Mouse (Mus musculus): Measurements from ENCODE around the gene Elovl1. TPM values are rescaled to one million over a fixed set of nuclear protein-coding genes. Genes with fewer than 3 reads are reported as not detected.

Gene Elovl1
- polyA plus RNA-seq, 1 experiment from 2014 or later = 85.1 TPM

- no peak for ATAC-seq (ENCODE audit: low read depth)
- no peak overlapping the region for H3K4me2 ChIP-seq (ENCODE audit: low read depth, low read length)
- H3K27ac ChIP-seq (ENCODE audit: low read length) = no peak overlapping the region
- no peaks in the 10 kb centered on the region for H3K27me3 ChIP-seq (ENCODE audit: control insufficient read depth, insufficient read depth, low read depth, low read length)
- H3K4me1 ChIP-seq (ENCODE audit: control insufficient read depth, low read depth, low read length) = no peaks in the 10 kb centered on the region
- no peaks in the 10 kb centered on the region for H3K9me3 ChIP-seq (replicated peaks; ENCODE audit: control insufficient read depth, low read length)
- no peaks in the 10 kb centered on the region for H3K36me3 ChIP-seq (ENCODE audit: control insufficient read depth, insufficient read depth)
- no peak overlapping the region for H3K4me3 ChIP-seq (ENCODE audit: low read depth, low read length)
- no peak overlapping the region for H3K9ac ChIP-seq (ENCODE audit: low read depth, low read length)
- 76% methylated on average over 10 of the region's 10 CpGs for WGBS (ENCODE audit: insufficient replicate concordance)
These were observed 17.2 kb downstream of the Elovl1 start for GRCm38 (mm10) chr4:118445088-118445487.

- whole genome bisulfite sequencing (ENCODE audit: insufficient replicate concordance) = 56% methylated on average over 18 of the region's 18 CpGs
- peak overlapping the region; percentile 16; the same call in 1 of the 2 replicates for H3K4me3 ChIP-seq (ENCODE audit: low read depth, low read length)
- H3K9ac ChIP-seq (ENCODE audit: low read depth, low read length) = no peak overlapping the region
These were observed 18.0 kb downstream of the Elovl1 start for GRCm38 (mm10) chr4:118445781-118446414.

GRCm38 (mm10) chr4:118446415-118447153 lies 18.7 kb downstream of the Elovl1 start:
- H3K4me3 ChIP-seq (ENCODE audit: low read depth, low read length) = peak overlapping the region; percentile 16; the same call in 1 of the 2 replicates
- H3K36me3 ChIP-seq (ENCODE audit: control insufficient read depth, insufficient read depth) = no peaks in the 10 kb centered on the region
- H3K9me3 ChIP-seq (replicated peaks; ENCODE audit: control insufficient read depth, low read length) = no peaks in the 10 kb centered on the region
- no peak for ATAC-seq (ENCODE audit: low read depth)
- H3K4me1 ChIP-seq (ENCODE audit: control insufficient read depth, low read depth, low read length) = no peaks in the 10 kb centered on the region
- no peak overlapping the region for H3K27ac ChIP-seq (ENCODE audit: low read length)
- no peak overlapping the region for H3K9ac ChIP-seq (ENCODE audit: low read depth, low read length)
- WGBS (ENCODE audit: insufficient replicate concordance) = 59% methylated on average over 24 of the region's 24 CpGs
- H3K4me2 ChIP-seq (ENCODE audit: low read depth, low read length) = peak overlapping the region; percentile 28
- no peaks in the 10 kb centered on the region for H3K27me3 ChIP-seq (ENCODE audit: control insufficient read depth, insufficient read depth, low read depth, low read length)

More at GRCm38 (mm10) chr4:118445781-118446414, 18.0 kb downstream of the Elovl1 start:
- no peaks in the 10 kb centered on the region for H3K4me1 ChIP-seq (ENCODE audit: control insufficient read depth, low read depth, low read length)
- no peaks in the 10 kb centered on the region for H3K9me3 ChIP-seq (replicated peaks; ENCODE audit: control insufficient read depth, low read length)
- no peaks in the 10 kb centered on the region for H3K36me3 ChIP-seq (ENCODE audit: control insufficient read depth, insufficient read depth)
- no peak for ATAC-seq (ENCODE audit: low read depth)
- H3K27ac ChIP-seq (ENCODE audit: low read length) = no peak overlapping the region
- peak overlapping the region; percentile 28 for H3K4me2 ChIP-seq (ENCODE audit: low read depth, low read length)
- no peaks in the 10 kb centered on the region for H3K27me3 ChIP-seq (ENCODE audit: control insufficient read depth, insufficient read depth, low read depth, low read length)

GRCm38 (mm10) chr4:118457345-118457975 lies 29.6 kb downstream of the Elovl1 start, which contains the start of gene Mpl:
Gene Mpl (minus strand): TSS chr4:118457513.
- H3K9me3 ChIP-seq (replicated peaks; ENCODE audit: control insufficient read depth, low read length) = no peaks in the 10 kb centered on the region
- WGBS (ENCODE audit: insufficient replicate concordance) = 24% methylated on average over 9 of the region's 9 CpGs
- no peaks in the 10 kb centered on the region for H3K27me3 ChIP-seq (ENCODE audit: control insufficient read depth, insufficient read depth, low read depth, low read length)
- no peak within 1 kb of the TSS for H3K4me3 ChIP-seq (ENCODE audit: low read depth, low read length)
- H3K27ac ChIP-seq (ENCODE audit: low read length) = no peak within 1 kb of the TSS
- peak; percentile 30; the same call in 1 of the 2 replicates for ATAC-seq (ENCODE audit: low read depth)
- no peak within 1 kb of the TSS for H3K4me2 ChIP-seq (ENCODE audit: low read depth, low read length)
- no peaks in the 10 kb centered on the region for H3K36me3 ChIP-seq (ENCODE audit: control insufficient read depth, insufficient read depth)
- no peak within 1 kb of the TSS for H3K9ac ChIP-seq (ENCODE audit: low read depth, low read length)
- no peaks in the 10 kb centered on the region for H3K4me1 ChIP-seq (ENCODE audit: control insufficient read depth, low read depth, low read length)

GRCm38 (mm10) chr4:118464956-118465355 lies 37.1 kb downstream of the Elovl1 start:
- Histone ChIP-seq H3K9ac (ENCODE audit: low read depth, low read length) (no peak overlapping the region), H3K36me3 (ENCODE audit: control insufficient read depth, insufficient read depth) (no peaks in the 10 kb centered on the region), H3K4me3 (ENCODE audit: low read depth, low read length) (no peak overlapping the region), H3K27me3 (ENCODE audit: control insufficient read depth, insufficient read depth, low read depth, low read length) (no peaks in the 10 kb centered on the region), H3K27ac (ENCODE audit: low read length) (no peak overlapping the region), H3K9me3 (replicated peaks; ENCODE audit: control insufficient read depth, low read length) (no peaks in the 10 kb centered on the region), H3K4me2 (ENCODE audit: low read depth, low read length) (no peak overlapping the region), H3K4me1 (ENCODE audit: control insufficient read depth, low read depth, low read length) (no peaks in the 10 kb centered on the region)
- WGBS (ENCODE audit: insufficient replicate concordance) = 63% methylated on average over 3 of the region's 3 CpGs
- ATAC-seq (ENCODE audit: low read depth) = no peak

- Histone ChIP-seq H3K4me2 (ENCODE audit: low read depth, low read length) (no peak overlapping the region), H3K27ac (ENCODE audit: low read length) (no peak overlapping the region), H3K4me1 (ENCODE audit: control insufficient read depth, low read depth, low read length) (no peaks in the 10 kb centered on the region), H3K4me3 (ENCODE audit: low read depth, low read length) (no peak overlapping the region), H3K9me3 (replicated peaks; ENCODE audit: control insufficient read depth, low read length) (no peaks in the 10 kb centered on the region), H3K27me3 (ENCODE audit: control insufficient read depth, insufficient read depth, low read depth, low read length) (no peaks in the 10 kb centered on the region), H3K36me3 (ENCODE audit: control insufficient read depth, insufficient read depth) (no peaks in the 10 kb centered on the region), H3K9ac (ENCODE audit: low read depth, low read length) (no peak overlapping the region)
- WGBS (ENCODE audit: insufficient replicate concordance) = 25% methylated on average over 11 of the region's 11 CpGs
- no peak for ATAC-seq (ENCODE audit: low read depth)
These were observed 37.8 kb downstream of the Elovl1 start for GRCm38 (mm10) chr4:118465697-118466163.

- no peaks in the 10 kb centered on the region for H3K27me3 ChIP-seq (ENCODE audit: control insufficient read depth, insufficient read depth, low read depth, low read length)
- no peak overlapping the region for H3K27ac ChIP-seq (ENCODE audit: low read length)
- H3K36me3 ChIP-seq (ENCODE audit: control insufficient read depth, insufficient read depth) = no peaks in the 10 kb centered on the region
- H3K4me2 ChIP-seq (ENCODE audit: low read depth, low read length) = no peak overlapping the region
- no peak overlapping the region for H3K4me3 ChIP-seq (ENCODE audit: low read depth, low read length)
- ATAC-seq (ENCODE audit: low read depth) = no peak
- no peaks in the 10 kb centered on the region for H3K9me3 ChIP-seq (replicated peaks; ENCODE audit: control insufficient read depth, low read length)
- no peak overlapping the region for H3K9ac ChIP-seq (ENCODE audit: low read depth, low read length)
- WGBS (ENCODE audit: insufficient replicate concordance) = 78% methylated on average over 6 of the region's 6 CpGs
- no peaks in the 10 kb centered on the region for H3K4me1 ChIP-seq (ENCODE audit: control insufficient read depth, low read depth, low read length)
These were observed 43.4 kb downstream of the Elovl1 start for GRCm38 (mm10) chr4:118471281-118471680.

GRCm38 (mm10) chr4:118472687-118473086 lies 44.8 kb downstream of the Elovl1 start:
- Histone ChIP-seq H3K9me3 (replicated peaks; ENCODE audit: control insufficient read depth, low read length) (no peaks in the 10 kb centered on the region), H3K4me2 (ENCODE audit: low read depth, low read length) (no peak overlapping the region), H3K36me3 (ENCODE audit: control insufficient read depth, insufficient read depth) (no peaks in the 10 kb centered on the region), H3K27ac (ENCODE audit: low read length) (no peak overlapping the region), H3K4me1 (ENCODE audit: control insufficient read depth, low read depth, low read length) (no peaks in the 10 kb centered on the region), H3K4me3 (ENCODE audit: low read depth, low read length) (no peak overlapping the region), H3K9ac (ENCODE audit: low read depth, low read length) (no peak overlapping the region), H3K27me3 (ENCODE audit: control insufficient read depth, insufficient read depth, low read depth, low read length) (no peaks in the 10 kb centered on the region)
- 67% methylated on average over 11 of the region's 11 CpGs for WGBS (ENCODE audit: insufficient replicate concordance)
- ATAC-seq (ENCODE audit: low read depth) = no peak

Data from liver, embryonic 16.5 days (tissue).